Mouse (Mus musculus) C2C12 (cell line): ENCODE measurements around the gene Uri1.

ENCODE experiments used
- CEBPB ChIP-seq: IDR thresholded peaks from one replicate; pipeline ENCODE4 v1.6.1; 2011; ENCODE audit warnings: low read depth, mild to moderate bottlenecking, control low read depth, moderate library complexity
- CTCF ChIP-seq: IDR thresholded peaks from one replicate; pipeline ENCODE4 v1.5.1; 2011; ENCODE audit not compliant: control insufficient read depth, insufficient read depth, insufficient read length
- FOSL1 ChIP-seq: IDR thresholded peaks from one replicate; pipeline ENCODE4 v1.8.0; 2011; ENCODE audit warnings: mild to moderate bottlenecking, low read length; ENCODE audit not compliant: poor library complexity, insufficient read depth, severe bottlenecking
- MAX ChIP-seq: IDR thresholded peaks from one replicate; pipeline ENCODE4 v1.6.1; 2011; ENCODE audit warnings: mild to moderate bottlenecking, control low read depth

DNA sequence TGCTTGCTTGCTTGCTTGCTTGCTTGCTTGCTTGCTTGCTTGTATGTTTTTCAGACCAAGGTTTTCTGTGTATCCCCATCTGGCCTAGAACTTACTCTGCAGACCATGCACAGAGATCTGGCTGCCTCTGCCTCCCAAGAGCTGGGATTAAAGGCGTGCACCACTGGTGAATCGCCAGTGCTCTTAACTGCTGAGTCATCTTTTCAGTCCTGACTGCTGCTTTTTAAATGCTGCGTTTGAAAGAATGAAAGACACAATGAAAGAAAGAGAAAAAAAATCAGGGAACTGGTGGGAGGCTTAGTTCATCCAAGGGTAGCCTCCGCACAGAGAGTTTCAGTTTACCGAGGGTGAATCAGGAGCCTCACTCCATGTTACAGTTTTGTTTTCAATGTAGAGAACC is 23.9 kb upstream of the Uri1 start:
- TF ChIP-seq CTCF (no peak), MAX (no peak), FOSL1 (no peak), CEBPB (no peak)
